Mouse (Mus musculus): ENCODE data around the gene Tbx21. TPM values are rescaled to one million over a fixed set of nuclear protein-coding genes. Genes with fewer than 3 reads are reported as not detected.

Tbx21 gene
- polyA plus RNA-seq, 1 experiment from 2014 or later = not detected

GRCm38 (mm10) chr11:97072533-97072932, 42.6 kb downstream of the Tbx21 start:
- Histone ChIP-seq H3K4me2 (no peak overlapping the region), H3K27ac (no peak overlapping the region), H3K4me3 (replicated peaks) (no peak overlapping the region), H3K36me3 (no peaks in the 10 kb centered on the region), H3K9me3 (no peaks in the 10 kb centered on the region), H3K9ac (no peak overlapping the region), H3K4me1 (no peaks in the 10 kb centered on the region), H3K27me3 (replicated peaks) (no peaks in the 10 kb centered on the region)
- ATAC-seq (ENCODE audit: insufficient read depth, low FRiP score, low read depth) = no peak
- 29% methylated on average over 3 of the region's 3 CpGs for WGBS

GRCm38 (mm10) chr11:97071129-97071528, 44.0 kb downstream of the Tbx21 start:
- no peak for ATAC-seq (ENCODE audit: insufficient read depth, low FRiP score, low read depth)
- no peaks in the 10 kb centered on the region for H3K27me3 ChIP-seq (replicated peaks)
- no peaks in the 10 kb centered on the region for H3K4me1 ChIP-seq
- WGBS = 46% methylated on average over 1 of the region's 1 CpGs
- no peaks in the 10 kb centered on the region for H3K9me3 ChIP-seq
- no peak overlapping the region for H3K4me3 ChIP-seq (replicated peaks)
- H3K27ac ChIP-seq = no peak overlapping the region
- H3K9ac ChIP-seq = no peak overlapping the region
- H3K4me2 ChIP-seq = no peak overlapping the region
- no peaks in the 10 kb centered on the region for H3K36me3 ChIP-seq

DNA sequence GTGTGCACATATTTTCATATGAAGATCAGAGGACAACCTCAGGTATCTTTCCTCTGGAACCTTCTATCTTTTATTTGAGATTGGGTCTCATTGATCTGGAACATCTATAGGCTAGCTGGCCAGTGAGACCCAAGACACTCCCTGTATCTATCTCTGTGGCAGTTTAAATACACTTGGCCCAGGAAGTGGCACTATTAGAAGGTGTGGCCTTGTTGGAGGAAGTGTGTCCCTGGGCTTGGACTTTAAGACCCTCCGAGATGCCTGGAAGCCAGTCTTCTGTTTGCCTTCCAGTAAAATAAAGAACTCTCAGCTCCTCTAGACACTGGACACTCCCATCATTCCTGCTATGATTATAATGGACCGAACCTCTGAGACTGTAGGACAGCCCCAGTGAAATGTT, 45.4 kb downstream of the Tbx21 start:
- 52% methylated on average over 2 of the region's 2 CpGs for WGBS
- Histone ChIP-seq H3K27me3 (replicated peaks) (no peaks in the 10 kb centered on the region), H3K4me3 (replicated peaks) (no peak overlapping the region), H3K9ac (no peak overlapping the region), H3K36me3 (no peaks in the 10 kb centered on the region), H3K4me2 (no peak overlapping the region), H3K4me1 (no peaks in the 10 kb centered on the region), H3K9me3 (no peaks in the 10 kb centered on the region), H3K27ac (no peak overlapping the region)
- no peak for ATAC-seq (ENCODE audit: insufficient read depth, low FRiP score, low read depth)

- no peak overlapping the region for H3K9ac ChIP-seq
- WGBS = 76% methylated on average over 1 of the region's 1 CpGs
- H3K27ac ChIP-seq = no peak overlapping the region
- H3K4me1 ChIP-seq = no peaks in the 10 kb centered on the region
- no peak overlapping the region for H3K4me2 ChIP-seq
- H3K4me3 ChIP-seq (replicated peaks) = no peak overlapping the region
- H3K27me3 ChIP-seq (replicated peaks) = no peaks in the 10 kb centered on the region
- no peaks in the 10 kb centered on the region for H3K9me3 ChIP-seq
- no peak for ATAC-seq (ENCODE audit: insufficient read depth, low FRiP score, low read depth)
- no peaks in the 10 kb centered on the region for H3K36me3 ChIP-seq
Observed at GRCm38 (mm10) chr11:97069333-97069732, 45.8 kb downstream of the Tbx21 start.

- WGBS = 58% methylated on average over 22 of the region's 22 CpGs
- Histone ChIP-seq H3K36me3 (no peaks in the 10 kb centered on the region), H3K9ac (no peak overlapping the region), H3K27ac (no peak overlapping the region), H3K9me3 (no peaks in the 10 kb centered on the region), H3K4me1 (peaks cover 6% of the 10 kb centered on the region), H3K4me2 (no peak overlapping the region), H3K27me3 (replicated peaks) (no peaks in the 10 kb centered on the region), H3K4me3 (replicated peaks) (no peak overlapping the region)
- no peak for ATAC-seq (ENCODE audit: insufficient read depth, low FRiP score, low read depth)
Observed at GRCm38 (mm10) chr11:97066656-97067360, 48.3 kb downstream of the Tbx21 start.

GRCm38 (mm10) chr11:97065538-97066295, 49.4 kb downstream of the Tbx21 start:
- WGBS = 81% methylated on average over 12 of the region's 12 CpGs
- H3K27ac ChIP-seq = no peak overlapping the region
- no peaks in the 10 kb centered on the region for H3K27me3 ChIP-seq (replicated peaks)
- no peak overlapping the region for H3K4me2 ChIP-seq
- peaks cover 6% of the 10 kb centered on the region for H3K4me1 ChIP-seq
- H3K9ac ChIP-seq = no peak overlapping the region
- ATAC-seq (ENCODE audit: insufficient read depth, low FRiP score, low read depth) = no peak
- H3K9me3 ChIP-seq = no peaks in the 10 kb centered on the region
- no peak overlapping the region for H3K4me3 ChIP-seq (replicated peaks)
- peaks cover 6% of the 10 kb centered on the region; the same call in 1 of the 2 replicates for H3K36me3 ChIP-seq

DNA sequence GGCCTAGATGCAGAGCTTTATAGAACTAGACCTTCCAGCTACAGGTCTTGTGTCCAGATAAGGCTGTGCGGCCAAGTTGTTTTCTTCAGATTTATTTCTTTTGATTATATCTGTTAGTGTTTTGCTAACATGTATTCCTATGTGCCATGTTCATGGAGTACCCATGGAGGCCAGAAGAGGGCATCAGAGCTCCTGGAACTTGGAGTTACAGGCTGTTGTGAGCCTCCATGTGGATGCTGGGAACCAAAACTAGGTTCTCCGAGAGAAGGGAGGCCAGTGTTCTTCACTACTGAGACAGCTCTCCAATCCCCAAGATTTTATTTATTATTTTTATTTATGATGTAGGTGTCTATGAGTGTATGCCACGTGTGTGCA, 51.2 kb downstream of the Tbx21 start:
- Histone ChIP-seq H3K9me3 (no peaks in the 10 kb centered on the region), H3K9ac (no peak overlapping the region), H3K27ac (0 out of 2 replicates have a peak overlapping the region, but pooled peaks have one; percentile 48), H3K27me3 (replicated peaks) (no peaks in the 10 kb centered on the region), H3K4me1 (peaks cover 6% of the 10 kb centered on the region), H3K36me3 (peaks cover 11% of the 10 kb centered on the region; the same call in 1 of the 2 replicates), H3K4me2 (no peak overlapping the region), H3K4me3 (replicated peaks) (no peak overlapping the region)
- no peak for ATAC-seq (ENCODE audit: insufficient read depth, low FRiP score, low read depth)
- 87% methylated on average over 3 of the region's 3 CpGs for WGBS

DNA sequence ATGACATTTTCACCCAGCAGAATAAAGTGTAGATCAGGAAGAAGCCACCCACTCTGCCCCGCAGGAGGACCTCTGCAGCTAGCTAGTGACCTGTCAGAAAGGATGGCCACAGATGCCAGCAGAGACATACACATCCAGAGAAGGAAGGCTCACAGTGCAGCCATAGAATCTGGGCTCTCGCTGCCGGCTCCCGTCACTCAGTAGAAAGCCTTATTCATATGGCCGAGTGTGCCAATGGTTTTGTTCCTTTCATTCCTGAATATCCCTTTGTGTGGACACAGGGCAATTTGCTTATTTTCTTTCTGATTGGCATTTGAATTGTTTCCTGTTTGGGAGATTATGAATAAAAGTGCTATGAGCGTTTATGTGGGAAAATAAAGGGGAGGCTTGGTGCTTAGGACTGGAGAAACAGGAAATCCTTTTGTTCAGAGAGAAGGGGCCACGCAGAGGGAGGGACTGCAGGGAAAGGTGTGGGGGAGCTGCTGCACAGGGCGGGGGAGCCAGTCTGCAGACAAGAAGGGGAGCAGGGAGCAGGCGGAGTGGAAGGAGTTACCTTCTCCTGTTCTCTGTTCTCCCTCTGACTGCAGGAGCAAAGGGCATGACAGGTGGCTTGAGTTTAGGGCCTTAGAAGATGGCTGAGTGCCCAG, 51.7 kb downstream of the Tbx21 start:
- H3K27me3 ChIP-seq (replicated peaks) = no peaks in the 10 kb centered on the region
- no peaks in the 10 kb centered on the region for H3K9me3 ChIP-seq
- H3K36me3 ChIP-seq = peaks cover 11% of the 10 kb centered on the region; the same call in 1 of the 2 replicates
- no peak for ATAC-seq (ENCODE audit: insufficient read depth, low FRiP score, low read depth)
- H3K27ac ChIP-seq = peak overlapping the region; percentile 48; the same call in 1 of the 2 replicates
- peaks cover 6% of the 10 kb centered on the region for H3K4me1 ChIP-seq
- H3K9ac ChIP-seq = no peak overlapping the region
- WGBS = 50% methylated on average over 9 of the region's 9 CpGs
- H3K4me3 ChIP-seq (replicated peaks) = no peak overlapping the region
- no peak overlapping the region for H3K4me2 ChIP-seq

GRCm38 (mm10) chr11:97052219-97052646, 62.9 kb downstream of the Tbx21 start:
- H3K4me2 ChIP-seq = peak overlapping the region; percentile 88
- no peak overlapping the region for H3K9ac ChIP-seq
- WGBS = 17% methylated on average over 11 of the region's 11 CpGs
- peak; percentile 66 for ATAC-seq (ENCODE audit: insufficient read depth, low FRiP score, low read depth)
- H3K9me3 ChIP-seq = no peaks in the 10 kb centered on the region
- peaks cover 26% of the 10 kb centered on the region for H3K4me1 ChIP-seq
- peak overlapping the region; percentile 7; the same call in 1 of the 2 replicates for H3K27ac ChIP-seq
- no peaks in the 10 kb centered on the region for H3K27me3 ChIP-seq (replicated peaks)
- peaks cover 32% of the 10 kb centered on the region for H3K36me3 ChIP-seq
- H3K4me3 ChIP-seq (replicated peaks) = peak overlapping the region; percentile 62

GRCm38 (mm10) chr11:97050944-97051586, 64.1 kb downstream of the Tbx21 start:
- 21% methylated on average over 13 of the region's 13 CpGs for WGBS
- peak overlapping the region; percentile 88 for H3K4me2 ChIP-seq
- H3K27me3 ChIP-seq (replicated peaks) = no peaks in the 10 kb centered on the region
- H3K4me3 ChIP-seq (replicated peaks) = peak overlapping the region; percentile 62
- H3K9me3 ChIP-seq = no peaks in the 10 kb centered on the region
- no peak for ATAC-seq (ENCODE audit: insufficient read depth, low FRiP score, low read depth)
- H3K36me3 ChIP-seq = peaks cover 24% of the 10 kb centered on the region
- H3K27ac ChIP-seq = peak overlapping the region; percentile 75
- peak overlapping the region; percentile 83 for H3K9ac ChIP-seq
- peaks cover 26% of the 10 kb centered on the region for H3K4me1 ChIP-seq

GRCm38 (mm10) chr11:97050216-97050943, 64.8 kb downstream of the Tbx21 start, which contains the start of gene Osbpl7:
Osbpl7 (plus strand) TSS chr11:97050628.
- WGBS = 5% methylated on average over 18 of the region's 18 CpGs
- Histone ChIP-seq H3K36me3 (peaks cover 17% of the 10 kb centered on the region; the same call in 1 of the 2 replicates), H3K9me3 (no peaks in the 10 kb centered on the region), H3K4me1 (peaks cover 26% of the 10 kb centered on the region), H3K27ac (peak within 1 kb of the TSS; percentile 75), H3K4me2 (peak within 1 kb of the TSS; percentile 88), H3K27me3 (replicated peaks) (no peaks in the 10 kb centered on the region), H3K4me3 (replicated peaks) (peak within 1 kb of the TSS; percentile 62), H3K9ac (peak within 1 kb of the TSS; percentile 83)
- peak; percentile 68 for ATAC-seq (ENCODE audit: insufficient read depth, low FRiP score, low read depth)

Data from stomach, embryonic 15.5 days (tissue).